Mouse (Mus musculus): ENCODE results near the gene 4930579F01Rik. TPM values are rescaled to one million over a fixed set of nuclear protein-coding genes. Genes with fewer than 3 reads are reported as not detected.
A peak's percentile ranks its signal among the peaks of the same experiment; 100 is the strongest.

The 4930579F01Rik gene
- polyA plus RNA-seq, 1 experiment from 2014 or later, result not detected

DNA sequence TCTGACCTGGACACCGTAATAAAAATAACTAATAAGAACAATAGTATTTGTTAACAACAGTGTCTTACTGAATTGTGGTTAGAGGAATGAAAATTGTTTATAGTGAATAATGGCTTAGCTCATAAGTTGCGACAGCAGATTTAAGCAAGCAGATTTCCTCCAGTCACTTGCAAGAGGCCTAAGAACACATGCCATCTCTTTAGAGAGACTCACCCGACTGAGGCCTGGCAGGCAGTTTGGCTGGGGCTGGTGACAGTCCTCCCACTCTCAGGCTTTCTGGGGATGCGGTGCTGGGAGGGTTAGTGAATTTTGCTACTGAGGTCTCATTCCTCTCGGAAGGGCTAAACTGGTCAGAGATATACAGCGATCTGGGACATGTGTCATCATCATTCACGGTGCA lies 10.3 kb downstream of the 4930579F01Rik start:
- no peaks in the 10 kb centered on the region for H3K4me1 ChIP-seq (replicated peaks)
- ATAC-seq (replicated peaks; ENCODE audit: insufficient number of reproducible peaks, insufficient read depth, low FRiP score, low read depth), result no peak
- WGBS, result 81% methylated on average over 7 of the region's 7 CpGs

DNA sequence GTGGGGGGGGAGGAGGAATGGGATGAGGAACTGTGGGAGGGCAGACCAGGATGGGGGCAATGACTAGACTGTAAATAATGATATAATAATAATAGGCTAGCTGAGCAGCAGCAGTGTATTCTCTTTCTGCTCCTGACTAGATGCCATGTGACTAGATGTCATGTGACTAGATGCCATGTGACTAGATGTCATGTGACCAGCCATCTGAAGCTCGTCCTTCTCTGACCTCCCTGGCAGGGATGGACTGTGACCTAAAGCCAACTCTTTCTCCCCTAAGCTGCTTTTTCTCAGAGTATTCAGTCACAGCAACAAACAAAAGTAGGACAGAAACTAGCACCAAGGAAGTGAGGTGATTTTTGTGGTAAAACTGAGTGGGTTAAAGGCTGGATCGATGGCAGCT lies 11.6 kb downstream of the 4930579F01Rik start:
- Histone ChIP-seq H3K4me3 (no peak overlapping the region), H3K36me3 (no peaks in the 10 kb centered on the region), H3K9me3 (replicated peaks) (no peaks in the 10 kb centered on the region), H3K27ac (no peak overlapping the region), H3K4me1 (replicated peaks) (no peaks in the 10 kb centered on the region), H3K4me2 (no peak overlapping the region), H3K27me3 (no peaks in the 10 kb centered on the region), H3K9ac (no peak overlapping the region)
- no peak for ATAC-seq (replicated peaks; ENCODE audit: insufficient number of reproducible peaks, insufficient read depth, low FRiP score, low read depth)
- 82% methylated on average over 2 of the region's 2 CpGs for WGBS

More for the DNA sequence above, 10.3 kb downstream of the 4930579F01Rik start:
- no peak overlapping the region for H3K9ac ChIP-seq
- no peak overlapping the region for H3K27ac ChIP-seq
- no peaks in the 10 kb centered on the region for H3K36me3 ChIP-seq
- H3K9me3 ChIP-seq (replicated peaks), result no peaks in the 10 kb centered on the region
- no peaks in the 10 kb centered on the region for H3K27me3 ChIP-seq
- H3K4me2 ChIP-seq, result no peak overlapping the region
- H3K4me3 ChIP-seq, result no peak overlapping the region

DNA sequence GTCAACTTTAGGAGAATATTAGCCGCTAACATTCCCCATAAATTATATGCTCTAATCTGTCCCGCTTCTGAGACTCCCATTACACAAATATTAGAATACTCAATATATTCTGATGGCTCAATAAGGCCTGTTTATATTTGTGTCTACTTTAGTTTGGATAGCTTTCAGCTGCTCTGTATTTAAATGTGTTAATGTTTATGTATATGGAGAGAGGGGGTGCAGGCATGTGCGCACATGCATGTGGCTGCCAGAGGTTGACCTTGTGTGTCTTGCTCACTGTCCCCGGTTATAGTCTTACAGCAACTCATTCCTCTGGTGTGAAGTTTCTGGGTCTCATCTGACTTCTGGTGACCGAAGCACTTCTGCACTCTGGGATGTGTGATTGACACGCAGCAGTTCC lies 18.1 kb downstream of the 4930579F01Rik start:
- ATAC-seq (replicated peaks; ENCODE audit: insufficient number of reproducible peaks, insufficient read depth, low FRiP score, low read depth), result no peak
- H3K9me3 ChIP-seq (replicated peaks), result no peaks in the 10 kb centered on the region
- H3K27ac ChIP-seq, result no peak overlapping the region
- WGBS, result 65% methylated on average over 6 of the region's 6 CpGs
- H3K36me3 ChIP-seq, result no peaks in the 10 kb centered on the region
- H3K9ac ChIP-seq, result no peak overlapping the region
- no peaks in the 10 kb centered on the region for H3K4me1 ChIP-seq (replicated peaks)
- no peaks in the 10 kb centered on the region for H3K27me3 ChIP-seq
- no peak overlapping the region for H3K4me2 ChIP-seq
- H3K4me3 ChIP-seq, result no peak overlapping the region

DNA sequence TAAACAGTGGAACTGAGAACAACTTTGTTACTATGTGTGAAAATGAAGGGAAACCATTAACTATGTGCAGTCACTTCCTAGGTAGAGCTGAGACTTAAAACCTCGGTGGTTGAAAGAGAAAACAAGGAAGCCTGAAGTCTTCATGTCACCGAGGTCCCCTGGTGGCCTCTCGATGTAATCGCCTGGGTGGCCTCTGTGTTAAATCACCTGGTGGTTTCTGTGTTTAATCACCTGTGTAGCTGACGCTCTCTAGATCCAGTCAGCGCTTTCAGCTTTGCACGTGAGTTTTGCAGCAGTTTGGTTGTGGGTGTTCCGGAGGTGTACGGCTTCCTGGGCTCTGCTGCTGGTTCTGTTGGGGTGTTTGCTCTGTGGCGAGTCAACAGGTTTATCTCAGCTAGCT lies 20.3 kb downstream of the 4930579F01Rik start:
- H3K4me1 ChIP-seq (replicated peaks), result no peaks in the 10 kb centered on the region
- no peaks in the 10 kb centered on the region for H3K27me3 ChIP-seq
- H3K27ac ChIP-seq, result no peak overlapping the region
- no peaks in the 10 kb centered on the region for H3K9me3 ChIP-seq (replicated peaks)
- H3K36me3 ChIP-seq, result no peaks in the 10 kb centered on the region
- H3K4me3 ChIP-seq, result no peak overlapping the region
- no peak overlapping the region for H3K9ac ChIP-seq
- no peak overlapping the region for H3K4me2 ChIP-seq
- 77% methylated on average over 10 of the region's 10 CpGs for WGBS
- ATAC-seq (replicated peaks; ENCODE audit: insufficient number of reproducible peaks, insufficient read depth, low FRiP score, low read depth), result no peak

DNA sequence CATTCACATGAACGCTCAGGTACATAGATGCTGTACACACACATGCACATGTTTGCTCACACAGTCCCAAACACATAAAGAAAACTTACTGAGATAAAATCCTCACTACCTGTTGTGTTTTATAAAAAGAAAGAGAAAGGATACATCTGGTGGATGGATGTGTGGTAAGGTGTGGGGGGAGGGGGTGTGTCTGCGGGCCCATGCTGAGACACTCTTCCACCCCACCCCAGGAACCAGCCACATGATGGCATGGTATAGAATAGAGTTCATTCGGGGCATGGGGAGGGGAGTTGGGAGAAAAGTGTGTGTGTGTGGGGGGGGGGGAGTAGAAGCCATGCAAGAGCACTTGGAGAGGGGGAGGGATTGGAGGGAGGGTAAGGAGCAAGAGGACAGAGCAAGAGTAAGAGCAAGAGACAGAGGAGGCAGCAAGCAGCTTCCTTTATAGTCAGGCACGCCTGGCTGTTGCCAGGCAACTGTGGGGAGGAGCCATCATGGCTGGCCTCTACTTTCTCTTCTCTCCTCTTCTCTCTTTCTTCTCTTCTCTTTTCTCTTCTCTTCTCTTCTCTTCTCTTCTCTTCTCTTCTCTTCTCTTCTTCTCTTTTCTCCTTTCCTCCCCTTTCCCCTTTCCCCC lies 31.0 kb downstream of the 4930579F01Rik start:
- no peaks in the 10 kb centered on the region for H3K9me3 ChIP-seq (replicated peaks)
- no peaks in the 10 kb centered on the region for H3K36me3 ChIP-seq
- WGBS, result 55% methylated on average over 4 of the region's 4 CpGs
- no peak overlapping the region for H3K4me2 ChIP-seq
- H3K27ac ChIP-seq, result no peak overlapping the region
- ATAC-seq (replicated peaks; ENCODE audit: insufficient number of reproducible peaks, insufficient read depth, low FRiP score, low read depth), result no peak
- H3K27me3 ChIP-seq, result no peaks in the 10 kb centered on the region
- H3K9ac ChIP-seq, result no peak overlapping the region
- no peaks in the 10 kb centered on the region for H3K4me1 ChIP-seq (replicated peaks)
- H3K4me3 ChIP-seq, result no peak overlapping the region

DNA sequence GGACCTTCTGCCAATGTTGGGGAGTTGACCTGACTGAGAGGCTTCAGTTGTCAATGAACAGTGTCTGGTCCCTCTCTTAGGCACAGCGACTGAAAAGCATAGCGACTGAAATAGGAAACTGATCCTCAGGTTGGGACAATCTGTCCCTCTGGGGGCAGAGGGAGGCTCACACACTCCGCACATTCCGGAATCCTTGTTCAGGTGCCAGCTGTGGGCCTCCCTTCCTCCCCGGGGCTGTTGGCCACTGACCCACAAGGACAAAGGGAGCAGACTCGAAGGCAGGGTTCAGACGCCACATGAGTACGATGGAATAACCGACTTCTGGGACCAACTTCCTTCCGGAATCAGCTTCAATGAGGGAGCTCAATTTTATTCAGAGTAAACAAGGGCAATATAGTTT lies 32.0 kb downstream of the 4930579F01Rik start:
- no peak overlapping the region for H3K9ac ChIP-seq
- 0 out of 2 replicates have a peak, but pooled peaks cover 1% of the 10 kb centered on the region for H3K36me3 ChIP-seq
- no peak overlapping the region for H3K4me3 ChIP-seq
- H3K27ac ChIP-seq, result no peak overlapping the region
- H3K27me3 ChIP-seq, result no peaks in the 10 kb centered on the region
- WGBS, result 79% methylated on average over 10 of the region's 10 CpGs
- ATAC-seq (replicated peaks; ENCODE audit: insufficient number of reproducible peaks, insufficient read depth, low FRiP score, low read depth), result no peak
- H3K4me1 ChIP-seq (replicated peaks), result no peaks in the 10 kb centered on the region
- no peak overlapping the region for H3K4me2 ChIP-seq
- no peaks in the 10 kb centered on the region for H3K9me3 ChIP-seq (replicated peaks)

DNA sequence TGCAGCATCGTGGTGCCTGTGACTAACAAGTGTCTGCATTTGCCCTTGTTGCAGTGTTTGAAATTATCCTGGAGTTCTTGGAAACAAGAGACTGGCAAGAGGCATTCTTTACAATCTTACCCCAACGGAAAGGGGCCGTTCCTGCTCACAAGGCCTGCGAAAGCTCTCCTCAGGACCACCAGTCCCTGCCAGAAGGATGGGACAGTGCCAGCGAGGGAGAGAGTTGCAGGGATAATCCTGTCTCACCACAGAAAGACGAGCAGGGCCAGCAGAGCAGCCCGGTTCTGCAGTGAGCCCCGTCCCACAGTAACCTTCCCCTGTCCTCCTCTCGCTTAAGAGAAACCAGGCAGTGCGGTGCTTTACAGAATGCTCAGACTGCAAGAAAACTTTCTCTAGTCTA lies 37.0 kb downstream of the 4930579F01Rik start:
- no peak overlapping the region for H3K27ac ChIP-seq
- 72% methylated on average over 10 of the region's 10 CpGs for WGBS
- H3K4me2 ChIP-seq, result no peak overlapping the region
- no peak overlapping the region for H3K4me3 ChIP-seq
- no peaks in the 10 kb centered on the region for H3K27me3 ChIP-seq
- no peaks in the 10 kb centered on the region for H3K9me3 ChIP-seq (replicated peaks)
- ATAC-seq (replicated peaks; ENCODE audit: insufficient number of reproducible peaks, insufficient read depth, low FRiP score, low read depth), result no peak
- H3K4me1 ChIP-seq (replicated peaks), result no peaks in the 10 kb centered on the region
- 0 out of 2 replicates have a peak, but pooled peaks cover 6% of the 10 kb centered on the region for H3K36me3 ChIP-seq
- H3K9ac ChIP-seq, result no peak overlapping the region

DNA sequence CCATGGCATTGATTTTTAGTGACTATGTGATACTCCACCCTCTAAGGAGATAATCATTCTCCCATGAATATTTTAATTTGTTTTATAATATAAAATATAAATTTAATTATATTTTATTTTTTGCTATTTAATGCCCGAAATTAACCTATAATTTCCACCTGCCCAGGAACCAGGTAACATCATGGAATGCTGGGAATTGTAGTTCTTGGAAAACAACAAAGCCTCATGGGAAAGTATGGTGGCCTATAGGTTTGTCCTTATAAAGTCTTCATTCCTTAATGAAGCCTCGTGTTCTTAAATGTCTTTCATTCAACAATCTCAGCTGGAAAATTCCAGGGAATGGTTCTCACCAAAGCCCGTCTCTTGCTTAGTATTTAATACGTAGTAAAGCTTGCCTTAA lies 38.6 kb downstream of the 4930579F01Rik start:
- Histone ChIP-seq H3K4me1 (replicated peaks) (no peaks in the 10 kb centered on the region), H3K27ac (no peak overlapping the region), H3K9me3 (replicated peaks) (no peaks in the 10 kb centered on the region), H3K27me3 (no peaks in the 10 kb centered on the region), H3K9ac (no peak overlapping the region), H3K4me3 (no peak overlapping the region), H3K36me3 (0 out of 2 replicates have a peak, but pooled peaks cover 6% of the 10 kb centered on the region), H3K4me2 (no peak overlapping the region)
- 86% methylated on average over 4 of the region's 4 CpGs for WGBS
- ATAC-seq (replicated peaks; ENCODE audit: insufficient number of reproducible peaks, insufficient read depth, low FRiP score, low read depth), result no peak

DNA sequence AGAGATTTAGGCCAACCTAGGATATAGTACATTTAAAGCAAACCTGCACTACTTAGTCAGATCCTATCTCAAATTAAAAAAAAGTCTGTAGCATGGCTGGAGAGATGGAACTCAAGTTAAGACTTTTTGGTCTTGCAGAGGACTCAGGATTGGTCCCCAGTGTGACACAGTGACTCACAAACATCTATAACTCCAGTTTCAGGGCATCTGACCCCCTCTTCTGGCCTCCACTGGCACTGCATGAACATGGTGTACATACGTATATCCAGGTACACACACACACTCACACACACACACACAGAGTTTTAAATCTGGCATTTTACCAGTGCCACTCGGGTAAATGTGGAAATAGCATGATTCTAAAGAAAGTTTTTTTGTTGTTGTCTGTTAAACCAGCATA lies 44.8 kb downstream of the 4930579F01Rik start:
- WGBS, result 94% methylated on average over 2 of the region's 2 CpGs
- Histone ChIP-seq H3K27ac (no peak overlapping the region), H3K9me3 (replicated peaks) (no peaks in the 10 kb centered on the region), H3K9ac (no peak overlapping the region), H3K4me2 (no peak overlapping the region), H3K4me1 (replicated peaks) (no peaks in the 10 kb centered on the region), H3K27me3 (no peaks in the 10 kb centered on the region), H3K36me3 (peaks cover 7% of the 10 kb centered on the region; the same call in 1 of the 2 replicates), H3K4me3 (no peak overlapping the region)
- no peak for ATAC-seq (replicated peaks; ENCODE audit: insufficient number of reproducible peaks, insufficient read depth, low FRiP score, low read depth)

DNA sequence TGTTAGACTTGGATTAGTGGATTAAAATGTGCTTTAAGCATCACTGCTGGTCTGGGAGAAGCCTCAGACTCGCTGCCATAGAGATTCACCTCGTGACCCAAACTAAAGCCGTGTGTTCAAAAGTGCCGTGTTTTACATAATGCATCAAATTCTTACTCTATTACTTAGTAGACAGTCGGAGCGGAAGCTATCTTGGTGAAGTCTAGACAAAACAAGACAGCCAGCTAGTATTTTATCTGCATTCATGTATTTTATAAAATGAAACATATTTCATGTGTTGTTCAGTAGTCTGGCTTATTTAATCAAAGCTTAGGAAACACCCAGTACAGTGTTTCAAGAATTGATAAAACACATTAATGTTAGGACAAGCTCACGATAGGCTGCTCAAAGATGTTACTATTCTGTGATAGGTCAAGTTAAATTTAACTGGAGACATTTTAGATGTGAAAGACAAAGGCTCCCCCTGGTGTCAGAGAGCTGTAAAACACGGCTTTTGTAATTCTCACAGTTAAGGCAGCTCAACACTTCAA lies 48.9 kb downstream of the 4930579F01Rik start, which contains the start of gene Mttp:
Gene Mttp, minus strand, starts transcription at position 327 of the 530 bp plus-strand sequence.
- no peak for ATAC-seq (replicated peaks; ENCODE audit: insufficient number of reproducible peaks, insufficient read depth, low FRiP score, low read depth)
- peak within 1 kb of the TSS; percentile 89 for H3K4me3 ChIP-seq
- no peaks in the 10 kb centered on the region for H3K27me3 ChIP-seq
- H3K4me1 ChIP-seq (replicated peaks), result peaks cover 5% of the 10 kb centered on the region; the same call in 1 of the 2 replicates
- H3K36me3 ChIP-seq, result peaks cover 3% of the 10 kb centered on the region; the same call in 1 of the 2 replicates
- peak within 1 kb of the TSS; percentile 99 for H3K27ac ChIP-seq
- H3K9me3 ChIP-seq (replicated peaks), result no peaks in the 10 kb centered on the region
- H3K4me2 ChIP-seq, result peak within 1 kb of the TSS; percentile 74
- WGBS, result 3% methylated on average over 8 of the region's 8 CpGs
- peak within 1 kb of the TSS; percentile 70 for H3K9ac ChIP-seq

DNA sequence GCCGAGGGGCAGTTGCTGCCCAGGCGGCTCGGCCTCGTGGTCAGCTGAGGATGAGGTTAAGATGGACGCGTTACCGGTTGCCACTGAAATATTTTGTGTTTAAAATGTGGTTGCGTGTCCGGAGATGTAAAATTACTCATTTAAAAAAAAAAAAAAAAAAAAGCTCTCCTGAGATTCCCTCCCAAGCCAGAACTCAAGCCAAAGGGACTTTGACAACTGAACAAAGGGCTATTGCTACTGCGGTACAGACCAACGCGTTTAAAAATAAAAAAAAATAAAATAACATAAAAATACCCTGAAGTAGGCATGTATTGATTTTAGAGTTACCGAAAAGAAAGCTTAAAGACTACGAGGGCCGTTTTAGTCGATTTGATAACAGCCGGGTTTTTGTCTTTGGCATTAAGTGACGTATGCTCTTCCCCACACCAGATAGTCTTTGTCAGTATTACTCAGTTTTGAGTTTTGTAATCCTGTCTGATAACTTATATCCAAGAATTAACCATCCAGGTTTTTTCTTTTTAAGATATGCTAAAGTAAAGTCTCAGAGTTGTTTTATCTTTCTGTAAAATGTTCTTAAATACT lies 49.5 kb downstream of the 4930579F01Rik start:
- Histone ChIP-seq H3K4me2 (peak overlapping the region; percentile 74), H3K9me3 (replicated peaks) (no peaks in the 10 kb centered on the region), H3K27ac (peak overlapping the region; percentile 99), H3K27me3 (no peaks in the 10 kb centered on the region), H3K36me3 (no peaks in the 10 kb centered on the region), H3K9ac (peak overlapping the region; percentile 70), H3K4me1 (replicated peaks) (peaks cover 7% of the 10 kb centered on the region; the same call in 1 of the 2 replicates), H3K4me3 (peak overlapping the region; percentile 89)
- WGBS, result under 1% methylated on average over 18 of the region's 18 CpGs
- no peak for ATAC-seq (replicated peaks; ENCODE audit: insufficient number of reproducible peaks, insufficient read depth, low FRiP score, low read depth)
